In the genomic region with DNA sequence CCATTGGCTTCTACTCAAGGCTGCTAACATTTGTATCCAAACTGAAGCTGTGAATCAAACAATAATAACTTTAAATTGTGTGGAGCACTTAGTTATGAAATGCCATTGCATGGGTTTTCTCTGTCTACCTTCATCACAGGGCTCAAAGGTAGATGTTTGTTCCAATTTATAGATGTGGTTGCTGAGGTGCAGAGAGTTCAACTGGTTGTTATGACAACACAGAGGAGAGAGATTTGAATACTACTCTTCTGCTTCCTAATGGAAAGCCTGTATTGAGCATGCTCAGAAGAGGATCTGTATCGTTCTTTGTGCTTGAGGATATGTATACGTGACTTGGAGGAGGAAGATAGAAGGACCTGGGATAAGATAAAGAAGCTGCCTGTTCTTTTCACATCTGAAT, we compare ENCODE assay signal across 25 mouse cellular contexts.
"Had no signal": no experiment of that assay in that cellular context is flagged by ENCODE, and none has a peak within 500 bp of the region (broad histone marks: within the 10 kb centered on the region; RNA-seq: fewer than 3 reads in every experiment).

No protein-coding gene starts in this region.

- H3K9me3 ChIP-seq: kidney, embryonic 15.5 days; limb, embryonic 10.5 days; limb, embryonic 13.5 days; liver, embryonic 12.5 days; liver, embryonic 15.5 days; lung, embryonic 15.5 days; midbrain, embryonic 10.5 days; midbrain, embryonic 13.5 days; stomach, embryonic 15.5 days had no signal

- H3K4me2 ChIP-seq: kidney, embryonic 15.5 days; limb, embryonic 13.5 days; liver, embryonic 12.5 days; liver, embryonic 15.5 days; lung, embryonic 15.5 days; midbrain, embryonic 13.5 days; stomach, embryonic 15.5 days had no signal

- H3K27me3 ChIP-seq: kidney, embryonic 15.5 days; limb, embryonic 13.5 days; liver, embryonic 12.5 days; liver, embryonic 15.5 days; lung, embryonic 15.5 days; megakaryocyte, embryonic 14.5 days; midbrain, embryonic 13.5 days; stomach, embryonic 15.5 days had no signal

- H3K36me3 ChIP-seq: kidney, embryonic 15.5 days; limb, embryonic 10.5 days; limb, embryonic 13.5 days; liver, embryonic 12.5 days; liver, embryonic 15.5 days; lung, embryonic 15.5 days; midbrain, embryonic 10.5 days; midbrain, embryonic 13.5 days; stomach, embryonic 15.5 days had no signal

- DNase-seq: kidney, adult 8-10 months; kidney, postnatal 10 days; kidney, postnatal 36 days; layer of hippocampus, postnatal 36 days; liver; lung, adult 18-20 months; lung, postnatal 10 days; lung, postnatal 36 days; right cerebral cortex, adult 18-20 months; right cerebral cortex, postnatal 25 days; spleen, adult 18-20 months; thymus, postnatal 25 days had no signal

- H3K4me3 ChIP-seq: kidney, embryonic 15.5 days; left cerebral cortex, adult 2 months; limb, embryonic 10.5 days; limb, embryonic 13.5 days; liver, embryonic 12.5 days; liver, embryonic 15.5 days; lung, embryonic 15.5 days; megakaryocyte, embryonic 14.5 days; midbrain, embryonic 10.5 days; midbrain, embryonic 13.5 days; myocyte; stomach, embryonic 15.5 days had no signal

- H3K9ac ChIP-seq: kidney, embryonic 15.5 days; limb, embryonic 13.5 days; liver, embryonic 12.5 days; liver, embryonic 15.5 days; lung, embryonic 15.5 days; midbrain, embryonic 13.5 days; stomach, embryonic 15.5 days had no signal

- H3K4me1 ChIP-seq: limb, embryonic 10.5 days; limb, embryonic 13.5 days; liver, embryonic 12.5 days; liver, embryonic 15.5 days; midbrain, embryonic 13.5 days; stomach, embryonic 15.5 days had no signal

- ATAC-seq: liver, embryonic 12.5 days; midbrain, embryonic 13.5 days; midbrain, embryonic 16.5 days had no signal

- H3K27ac ChIP-seq: kidney, embryonic 15.5 days; left cerebral cortex, adult 2 months; limb, embryonic 10.5 days; limb, embryonic 13.5 days; liver, embryonic 12.5 days; liver, embryonic 15.5 days; lung, embryonic 15.5 days; midbrain, embryonic 10.5 days; midbrain, embryonic 13.5 days; stomach, embryonic 15.5 days had no signal
